Mouse (Mus musculus) neutrophil, adult 59 days (primary cell): ENCODE results near the gene Rhobtb1. TPM values are rescaled to one million over a fixed set of nuclear protein-coding genes. Genes with fewer than 3 reads are reported as not detected.

Experiments used
- total RNA-seq, 2 experiments: library from RNA; stranded (reverse); gene quantifications; 1 replicate in 1 of 2; 2 replicates in 1 of 2; pipeline ENCODE4 v1.2.4; 2023

The Rhobtb1 gene
- total RNA-seq, result 1 to 10 TPM; 1.9 to 2.6 TPM

GRCm38 (mm10) chr10:69151045-69151444 lies at the start of gene Rhobtb1:
TSS of gene Rhobtb1 (plus strand) at chr10:69151434.

GRCm38 (mm10) chr10:69212542-69213440 lies 61.6 kb downstream of the Rhobtb1 start, which contains the start of gene A930033H14Rik:
TSS of gene A930033H14Rik (minus strand) at chr10:69213098.

Other genes with a start within 250 kb of the Rhobtb1 start
- gene A930033H14Rik, start 61.7 kb downstream of the Rhobtb1 start, total RNA-seq, result under 1 TPM; 0.44 to 0.58 TPM
- 10 to 100 TPM; 80.6 to 91.6 TPM for gene Cdk1, start 201.5 kb downstream of the Rhobtb1 start, total RNA-seq
- gene Ank3, start 247.3 kb downstream of the Rhobtb1 start, total RNA-seq, result under 1 TPM; 0.46 to 0.49 TPM